Mouse (Mus musculus): ENCODE measurements around the gene Pgs1. TPM values are rescaled to one million over a fixed set of nuclear protein-coding genes. Genes with fewer than 3 reads are reported as not detected.

The Pgs1 gene
- polyA plus RNA-seq, 1 experiment, result 89.1 TPM

DNA sequence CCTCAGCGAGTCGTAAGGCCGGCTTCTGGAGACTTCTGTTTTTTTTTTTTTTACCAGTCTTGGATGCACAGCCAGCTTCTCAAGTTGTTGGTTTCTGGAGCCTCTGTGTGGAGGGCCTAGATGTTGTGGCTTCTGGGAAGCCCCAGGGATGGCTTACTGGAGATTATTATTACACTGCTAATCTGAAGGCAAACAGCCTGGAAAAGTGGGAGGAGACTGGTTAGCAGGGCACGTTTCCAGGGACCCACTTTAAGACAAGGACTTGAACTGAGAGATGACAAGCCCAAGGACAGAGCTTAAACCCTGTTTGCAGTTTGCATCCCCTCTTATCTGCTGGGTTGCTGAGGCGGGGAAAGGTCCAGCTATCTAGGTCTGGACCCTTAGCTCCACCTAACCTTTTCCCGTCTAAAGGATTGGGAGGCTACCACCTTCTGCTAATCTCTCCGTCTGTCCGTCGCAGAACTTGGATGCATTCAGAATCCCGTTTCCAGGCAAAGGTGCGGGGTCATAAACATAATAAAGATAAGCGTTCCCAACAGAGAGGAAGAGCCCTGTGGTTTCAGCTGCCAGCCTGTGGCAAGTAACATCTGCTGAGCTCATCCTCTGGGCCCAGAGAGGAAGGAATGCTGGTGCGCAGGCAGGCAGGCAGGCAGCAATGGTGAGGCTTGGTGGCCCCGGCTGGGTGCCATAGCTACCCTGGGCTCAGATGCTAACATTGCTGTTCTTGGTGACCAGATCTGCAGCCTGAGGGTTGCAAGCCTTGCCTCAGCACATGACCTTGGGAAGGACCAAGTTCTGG is 11.6 kb upstream of the Pgs1 start:
- H3K4me1 ChIP-seq (replicated peaks; ENCODE audit: control insufficient read depth, insufficient read depth, low read length), result peaks cover 58% of the 10 kb centered on the region
- no peaks in the 10 kb centered on the region for H3K36me3 ChIP-seq (ENCODE audit: control insufficient read depth, insufficient read depth, low read length)
- no peaks in the 10 kb centered on the region for H3K27me3 ChIP-seq (ENCODE audit: control insufficient read depth, insufficient read depth, low read length)
- H3K4me3 ChIP-seq (ENCODE audit: control insufficient read depth, insufficient read depth, low read length), result no peak overlapping the region
- DNase-seq, result no peak
- WGBS, result 21% methylated on average over 14 of the region's 14 CpGs
- no peak for TF ChIP-seq POLR2A (IDR thresholded peaks at IDR 0.05; ENCODE audit: control insufficient read depth, extremely low read depth, insufficient read depth, low read length, poor library complexity)
- TF ChIP-seq CTCF (IDR thresholded peaks at IDR 0.05; ENCODE audit: borderline replicate concordance, control insufficient read depth, extremely low read depth, insufficient read depth, low read length, poor library complexity), result 0 out of 2 replicates have a peak, but pooled peaks have one; percentile 9
- H3K27ac ChIP-seq (ENCODE audit: control insufficient read depth, insufficient read depth, low read length), result no peak overlapping the region

DNA sequence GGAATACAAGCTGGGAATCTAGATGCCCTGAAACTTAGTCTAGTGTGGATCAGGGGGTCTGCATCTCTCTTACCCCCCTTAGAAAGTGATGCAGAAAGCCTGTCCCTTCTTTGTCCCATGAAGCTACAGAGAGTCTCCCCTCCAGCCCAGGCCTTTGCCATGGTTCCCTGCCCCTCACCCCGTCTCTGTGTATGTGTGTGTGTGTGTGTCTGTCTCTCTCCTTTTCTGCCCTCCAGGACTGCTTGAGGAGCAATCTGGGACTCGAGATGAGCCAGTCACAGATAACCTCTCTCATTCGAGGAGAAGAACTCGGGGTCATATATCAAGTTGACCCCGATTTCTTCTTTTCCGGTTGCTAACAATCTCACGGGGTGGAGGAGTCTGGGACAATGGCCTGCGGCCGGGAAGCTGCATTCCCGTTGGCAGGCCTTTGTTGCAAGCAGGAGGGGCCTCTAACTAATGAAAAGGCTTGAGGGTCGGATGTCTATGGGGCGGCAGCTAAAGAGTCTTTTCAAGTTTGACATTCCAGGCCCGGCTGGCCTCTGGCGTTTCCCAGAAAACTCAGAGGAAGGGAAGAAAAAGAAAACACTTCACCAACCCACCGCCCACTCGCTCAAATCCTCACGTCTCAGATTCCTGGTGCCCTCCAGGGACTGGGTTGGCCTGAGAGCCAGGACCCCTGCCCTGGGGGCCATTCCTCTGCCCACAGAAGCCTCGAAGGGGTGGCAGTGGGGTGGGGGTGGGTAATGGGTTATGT is 10.7 kb upstream of the Pgs1 start:
- H3K27ac ChIP-seq (ENCODE audit: control insufficient read depth, insufficient read depth, low read length), result no peak overlapping the region
- no peak for DNase-seq
- no peaks in the 10 kb centered on the region for H3K27me3 ChIP-seq (ENCODE audit: control insufficient read depth, insufficient read depth, low read length)
- peaks cover 50% of the 10 kb centered on the region for H3K4me1 ChIP-seq (replicated peaks; ENCODE audit: control insufficient read depth, insufficient read depth, low read length)
- no peaks in the 10 kb centered on the region for H3K36me3 ChIP-seq (ENCODE audit: control insufficient read depth, insufficient read depth, low read length)
- no peak overlapping the region for H3K4me3 ChIP-seq (ENCODE audit: control insufficient read depth, insufficient read depth, low read length)
- WGBS, result 77% methylated on average over 18 of the region's 18 CpGs
- TF ChIP-seq POLR2A (IDR thresholded peaks at IDR 0.05; ENCODE audit: control insufficient read depth, extremely low read depth, insufficient read depth, low read length, poor library complexity), result no peak
- TF ChIP-seq CTCF (IDR thresholded peaks at IDR 0.05; ENCODE audit: borderline replicate concordance, control insufficient read depth, extremely low read depth, insufficient read depth, low read length, poor library complexity), result no peak

DNA sequence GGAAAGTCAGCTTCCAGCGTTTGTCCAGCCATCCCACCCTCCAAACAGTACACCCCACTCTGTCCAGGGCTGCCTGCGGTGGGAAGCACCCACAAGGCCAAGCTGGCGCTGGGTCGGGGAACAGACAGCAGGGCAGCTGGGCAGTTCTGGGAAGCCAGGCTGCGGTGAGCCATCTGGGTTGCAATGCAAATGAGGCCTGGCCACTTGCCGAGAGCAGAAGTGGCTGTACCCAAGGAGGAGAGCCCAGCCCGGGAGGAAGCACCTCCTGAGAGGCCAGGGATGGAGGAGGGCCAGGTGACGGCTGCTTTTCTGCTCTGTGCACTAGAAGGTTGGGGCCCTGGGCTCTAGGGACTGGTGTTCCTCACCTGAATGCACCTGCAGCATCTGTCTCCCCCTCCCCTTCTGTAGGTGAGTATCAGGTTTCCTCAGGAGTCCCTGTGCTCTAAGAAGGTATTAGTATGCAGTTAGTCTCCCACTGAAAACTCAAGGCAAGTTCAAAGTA is 10.0 kb upstream of the Pgs1 start:
- Histone ChIP-seq H3K27ac (ENCODE audit: control insufficient read depth, insufficient read depth, low read length) (no peak overlapping the region), H3K4me3 (ENCODE audit: control insufficient read depth, insufficient read depth, low read length) (no peak overlapping the region), H3K4me1 (replicated peaks; ENCODE audit: control insufficient read depth, insufficient read depth, low read length) (peaks cover 43% of the 10 kb centered on the region), H3K36me3 (ENCODE audit: control insufficient read depth, insufficient read depth, low read length) (no peaks in the 10 kb centered on the region), H3K27me3 (ENCODE audit: control insufficient read depth, insufficient read depth, low read length) (no peaks in the 10 kb centered on the region)
- 20% methylated on average over 8 of the region's 8 CpGs for WGBS
- DNase-seq, result no peak
- TF ChIP-seq POLR2A (IDR thresholded peaks at IDR 0.05; ENCODE audit: control insufficient read depth, extremely low read depth, insufficient read depth, low read length, poor library complexity), result no peak

DNA sequence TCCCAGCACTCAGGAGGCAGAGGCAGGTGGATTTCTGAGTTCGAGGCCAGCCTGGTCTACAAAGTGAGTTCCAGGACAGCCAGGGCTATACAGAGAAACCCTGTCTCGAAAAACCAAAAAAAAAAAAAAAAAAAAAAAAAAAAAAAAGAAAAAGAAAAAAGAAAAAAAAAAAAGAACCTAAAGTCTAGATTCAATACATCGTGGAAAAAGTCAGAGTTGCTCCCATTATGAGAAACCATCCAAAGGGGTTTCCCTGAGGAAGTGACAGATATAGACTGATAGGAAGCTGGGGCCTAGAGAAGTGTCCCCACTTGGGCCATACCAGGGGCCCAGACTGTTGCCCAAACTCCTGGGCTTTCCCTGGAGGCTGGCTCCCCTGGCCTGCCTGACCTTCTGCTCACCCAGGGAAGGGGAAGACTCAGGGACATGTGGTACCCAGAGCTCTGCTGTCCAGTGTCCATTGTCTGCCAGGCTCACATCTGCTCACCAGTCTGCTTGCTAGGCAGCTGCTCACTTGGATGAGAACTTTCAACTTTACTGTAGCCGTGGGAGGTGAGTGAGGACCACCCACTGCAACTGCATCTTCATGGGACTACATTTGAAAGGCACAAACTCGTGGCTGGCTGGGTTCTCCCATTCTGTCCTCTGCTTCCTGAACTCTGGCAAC is 8.3 kb upstream of the Pgs1 start:
- peaks cover 32% of the 10 kb centered on the region for H3K4me1 ChIP-seq (replicated peaks; ENCODE audit: control insufficient read depth, insufficient read depth, low read length)
- H3K27ac ChIP-seq (ENCODE audit: control insufficient read depth, insufficient read depth, low read length), result no peak overlapping the region
- 78% methylated on average over 5 of the region's 5 CpGs for WGBS
- H3K36me3 ChIP-seq (ENCODE audit: control insufficient read depth, insufficient read depth, low read length), result no peaks in the 10 kb centered on the region
- no peak overlapping the region for H3K4me3 ChIP-seq (ENCODE audit: control insufficient read depth, insufficient read depth, low read length)
- no peaks in the 10 kb centered on the region for H3K27me3 ChIP-seq (ENCODE audit: control insufficient read depth, insufficient read depth, low read length)
- no peak for TF ChIP-seq POLR2A (IDR thresholded peaks at IDR 0.05; ENCODE audit: control insufficient read depth, extremely low read depth, insufficient read depth, low read length, poor library complexity)
- TF ChIP-seq CTCF (IDR thresholded peaks at IDR 0.05; ENCODE audit: borderline replicate concordance, control insufficient read depth, extremely low read depth, insufficient read depth, low read length, poor library complexity), result no peak
- no peak for DNase-seq

- H3K4me3 ChIP-seq (ENCODE audit: control insufficient read depth, insufficient read depth, low read length), result no peak overlapping the region
- 46% methylated on average over 7 of the region's 7 CpGs for WGBS
- no peak for DNase-seq
- H3K36me3 ChIP-seq (ENCODE audit: control insufficient read depth, insufficient read depth, low read length), result no peaks in the 10 kb centered on the region
- no peaks in the 10 kb centered on the region for H3K27me3 ChIP-seq (ENCODE audit: control insufficient read depth, insufficient read depth, low read length)
- H3K4me1 ChIP-seq (replicated peaks; ENCODE audit: control insufficient read depth, insufficient read depth, low read length), result peaks cover 22% of the 10 kb centered on the region
- H3K27ac ChIP-seq (ENCODE audit: control insufficient read depth, insufficient read depth, low read length), result no peak overlapping the region
- no peak for TF ChIP-seq POLR2A (IDR thresholded peaks at IDR 0.05; ENCODE audit: control insufficient read depth, extremely low read depth, insufficient read depth, low read length, poor library complexity)
- no peak for TF ChIP-seq CTCF (IDR thresholded peaks at IDR 0.05; ENCODE audit: borderline replicate concordance, control insufficient read depth, extremely low read depth, insufficient read depth, low read length, poor library complexity)
These were observed 6.7 kb upstream of the Pgs1 start for GRCm38 (mm10) chr11:117979388-117979787.

- Histone ChIP-seq H3K4me1 (replicated peaks; ENCODE audit: control insufficient read depth, insufficient read depth, low read length) (peaks cover 11% of the 10 kb centered on the region), H3K27ac (ENCODE audit: control insufficient read depth, insufficient read depth, low read length) (no peak overlapping the region), H3K4me3 (ENCODE audit: control insufficient read depth, insufficient read depth, low read length) (no peak overlapping the region), H3K27me3 (ENCODE audit: control insufficient read depth, insufficient read depth, low read length) (no peaks in the 10 kb centered on the region), H3K36me3 (ENCODE audit: control insufficient read depth, insufficient read depth, low read length) (no peaks in the 10 kb centered on the region)
- WGBS, result 91% methylated on average over 5 of the region's 5 CpGs
- TF ChIP-seq POLR2A (IDR thresholded peaks at IDR 0.05; ENCODE audit: control insufficient read depth, extremely low read depth, insufficient read depth, low read length, poor library complexity) (no peak), CTCF (IDR thresholded peaks at IDR 0.05; ENCODE audit: borderline replicate concordance, control insufficient read depth, extremely low read depth, insufficient read depth, low read length, poor library complexity) (no peak)
- DNase-seq, result no peak
These were observed 3.7 kb upstream of the Pgs1 start for GRCm38 (mm10) chr11:117982426-117982825.

Data from thymus, adult 2 months (tissue).